Mouse (Mus musculus): ENCODE measurements around the gene Cd47.

DNA sequence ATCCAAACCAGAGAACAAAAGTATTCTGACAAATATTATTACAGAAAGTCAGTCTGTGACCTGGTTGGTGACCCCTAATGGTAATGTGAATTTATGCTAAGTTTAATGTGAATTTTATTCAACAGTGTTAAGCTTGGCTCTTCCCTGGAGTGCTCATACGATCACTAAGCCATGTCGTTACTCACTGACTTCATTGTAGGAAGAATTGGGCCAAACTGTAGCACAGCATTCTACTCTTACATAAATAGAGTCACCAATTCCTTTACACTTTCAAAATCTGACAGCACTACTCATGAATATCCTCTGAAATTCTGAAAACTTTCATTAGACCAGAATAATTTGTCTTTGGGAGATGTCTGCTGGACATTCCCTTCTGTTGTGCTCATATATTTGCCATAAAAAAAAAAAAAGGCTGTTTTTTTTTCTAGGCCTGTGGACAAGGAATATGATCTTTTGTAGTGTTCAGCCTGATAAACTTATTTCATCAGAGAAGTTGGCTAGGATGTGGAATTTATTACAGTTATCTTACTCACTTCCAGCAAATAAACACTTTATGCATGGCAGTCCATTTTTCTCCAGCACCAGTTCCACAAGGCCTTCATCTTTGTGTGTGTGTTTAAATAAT is 88.8 kb downstream of the Cd47 start:
- TF ChIP-seq CTCF (IDR thresholded peaks at IDR 0.05; ENCODE audit: low read depth) (no peak), EP300 (IDR thresholded peaks at IDR 0.05; ENCODE audit: low read depth) (no peak)

All from heart, postnatal 0 days (tissue).